Comparison of ENCODE assay signal across 24 mouse cellular contexts in genomic region chr6:140649812-140650211, GRCm38 (mm10). TPM values are rescaled to one million over a fixed set of nuclear protein-coding genes. Genes with fewer than 3 reads are reported as not detected.
A peak's percentile ranks its signal among the peaks of the same experiment; 100 is the strongest.
DNase-seq lines count a peak whose midpoint lies in the region; ATAC-seq and TF ChIP-seq lines count a peak whose summit lies in the region.
"Had no signal": no experiment of that assay in that cellular context is flagged by ENCODE, and none has a peak within 500 bp of the region (broad histone marks: within the 10 kb centered on the region; RNA-seq: fewer than 3 reads in every experiment).

No protein-coding gene starts in this region.

- no peak for TF ChIP-seq CTCF in kidney, adult 2 months (conservative IDR thresholded peaks at IDR 0.05; ENCODE audit: insufficient read depth, insufficient read length, low read depth, low read length)

- no peak overlapping the region for H3K27ac ChIP-seq in kidney, adult 2 months (ENCODE audit: insufficient read depth, low read depth, low read length)
- H3K27ac ChIP-seq in kidney, embryonic 14.5 days (ENCODE audit: low read depth, low read length): no peak overlapping the region
- H3K27ac ChIP-seq: forebrain, embryonic 10.5 days; forebrain, embryonic 13.5 days; gastrocnemius, adult 2 months; hindbrain, embryonic 12.5 days had no signal

- peaks cover 2% of the 10 kb centered on the region; the same call in 1 of the 2 replicates for H3K36me3 ChIP-seq in kidney, adult 2 months (ENCODE audit: control insufficient read depth, insufficient read depth, low read length)
- peaks cover 61% of the 10 kb centered on the region for H3K36me3 ChIP-seq in kidney, embryonic 14.5 days (ENCODE audit: control insufficient read depth, insufficient read depth, low read length)

- no peak for ATAC-seq in kidney, embryonic 14.5 days (ENCODE audit: low FRiP score, low TSS enrichment)
- ATAC-seq: forebrain, embryonic 13.5 days; forebrain, embryonic 16.5 days; Patski had no signal

- no peaks in the 10 kb centered on the region for H3K27me3 ChIP-seq in kidney, adult 2 months (replicated peaks; ENCODE audit: control insufficient read depth, insufficient read depth, low read length)
- no peaks in the 10 kb centered on the region for H3K27me3 ChIP-seq in kidney, embryonic 14.5 days (ENCODE audit: control insufficient read depth, insufficient read depth, low read length)
- H3K27me3 ChIP-seq: CH12.LX; forebrain, embryonic 13.5 days; hindbrain, embryonic 12.5 days; Patski had no signal

- DNase-seq in kidney, adult 2 months: peak; percentile 73
- no peak for DNase-seq in kidney, postnatal 10 days
- peak; percentile 45 for DNase-seq in kidney, postnatal 14 days
- peak; percentile 9 for DNase-seq in lung, postnatal 36 days
- DNase-seq in lung, postnatal 25 days (ENCODE audit: low spot score): no peak
- peak; percentile 48 to 64 for DNase-seq in kidney, postnatal 36 days
- DNase-seq in frontal cortex, postnatal 25 days (ENCODE audit: low spot score in 2 of 2): no peak
- DNase-seq: adrenal gland, postnatal 10 days; adrenal gland, postnatal 36 days; B cell, adult 2 months; cerebellum, adult 18-20 months; cerebellum, adult 9-10 months; cerebellum, postnatal 14 days; gastrocnemius, adult 2 months; gastrocnemius, postnatal 14 days had no signal

- no peak overlapping the region for H3K9ac ChIP-seq in kidney, embryonic 14.5 days (ENCODE audit: low read depth, low read length)
- H3K9ac ChIP-seq: forebrain, embryonic 13.5 days; hindbrain, embryonic 12.5 days had no signal

- H3K9me3 ChIP-seq in kidney, embryonic 14.5 days (ENCODE audit: control insufficient read depth, low read length): no peaks in the 10 kb centered on the region
- H3K9me3 ChIP-seq: forebrain, embryonic 10.5 days; forebrain, embryonic 13.5 days; G1E; hindbrain, embryonic 12.5 days had no signal

- no peak overlapping the region for H3K4me2 ChIP-seq in kidney, embryonic 14.5 days (replicated peaks; ENCODE audit: low read depth, low read length)
- H3K4me2 ChIP-seq: forebrain, embryonic 13.5 days; heart, embryonic 11.5 days; hindbrain, embryonic 12.5 days had no signal

- no peak for TF ChIP-seq POLR2A in kidney, adult 2 months (IDR thresholded peaks at IDR 0.05; ENCODE audit: low read depth, low read length)

- no peak overlapping the region for H3K4me3 ChIP-seq in kidney, adult 2 months (ENCODE audit: insufficient read depth, low read depth, low read length)
- no peak overlapping the region for H3K4me3 ChIP-seq in kidney, embryonic 14.5 days (ENCODE audit: low read length)
- H3K4me3 ChIP-seq: forebrain, embryonic 10.5 days; forebrain, embryonic 13.5 days; gastrocnemius, adult 2 months; hindbrain, embryonic 12.5 days had no signal

- WGBS in kidney, adult 2 months: 21% methylated on average over 1 of the region's 1 CpGs
- 43% methylated on average over 1 of the region's 1 CpGs for WGBS in kidney, embryonic 14.5 days

- H3K4me1 ChIP-seq in kidney, adult 2 months (ENCODE audit: control insufficient read depth, insufficient read depth, low read length): no peaks in the 10 kb centered on the region
- H3K4me1 ChIP-seq in kidney, embryonic 14.5 days (ENCODE audit: control insufficient read depth, insufficient read depth, low read length): no peaks in the 10 kb centered on the region
- H3K4me1 ChIP-seq: forebrain, embryonic 10.5 days; forebrain, embryonic 13.5 days; hindbrain, embryonic 12.5 days had no signal

RNA-seq across cellular contexts. Expression of gene Aebp2, which starts 27.3 kb away (rescaled TPM):
- polyA plus RNA-seq in kidney, adult 2 months (2012; rRNA removed): 23.4 and 23.9 TPM in 2 replicates
- 18.0 and 22.4 TPM in 2 replicates for polyA plus RNA-seq in kidney, embryonic 14.5 days (2014; fragmentation: Nextera tagmentation; extraction: Ambion mirVana)

Comparison
In these comparisons a context has a peak if more than half of its experiments do, and no peak if none do; other contexts are left out.
1. DNase-seq: peak in kidney, adult 2 months (single experiment), kidney, postnatal 14 days (single experiment), lung, postnatal 36 days (single experiment) and kidney, postnatal 36 days (2 of 2); none in kidney, postnatal 10 days (single experiment), lung, postnatal 25 days (single experiment) and frontal cortex, postnatal 25 days (0 of 2).